Mouse (Mus musculus) bone marrow macrophage, adult 2 months (primary cell): ENCODE measurements around the gene Zfp768. TPM values are rescaled to one million over a fixed set of nuclear protein-coding genes. Genes with fewer than 3 reads are reported as not detected.
"Not testable (repeated sequence)": the region's sequence is repeated elsewhere in the genome, so short reads cannot be mapped to it uniquely, and the experiment has no call there.

Source experiments
- H3K27ac ChIP-seq: 2 replicates; pipeline ENCODE4 v1.5.1; 2012; ENCODE audit warnings: low read depth, low read length; ENCODE audit not compliant: insufficient read depth
- H3K4me1 ChIP-seq: 2 replicates; pipeline ENCODE4 v1.6.1; 2012; ENCODE audit warnings: low read length; ENCODE audit not compliant: control insufficient read depth, insufficient read depth
- H3K4me3 ChIP-seq: 2 replicates; pipeline ENCODE4 v1.5.1; 2012; ENCODE audit warnings: mild to moderate bottlenecking, low read length, moderate library complexity; ENCODE audit not compliant: insufficient read depth
- CTCF ChIP-seq: IDR thresholded peaks from 2 replicates; pipeline ENCODE4 v1.5.1; 2012; ENCODE audit warnings: low read depth, mild to moderate bottlenecking, low read length, moderate library complexity
- POLR2A ChIP-seq: IDR thresholded peaks from 2 replicates; pipeline ENCODE4 v1.6.1; 2012; ENCODE audit warnings: mild to moderate bottlenecking, low read depth, low read length, borderline replicate concordance
- polyA plus RNA-seq: library from polyadenylated mRNA; stranded (reverse); fragments of >200 nt; gene quantifications from 2 replicates; pipeline ENCODE4 v1.2.4, GENCODE M21; 2012; ENCODE audit not compliant: missing spikeins, insufficient read depth, insufficient read length

Zfp768 gene
- polyA plus RNA-seq, result 14.9 and 16.2 TPM in 2 replicates

DNA sequence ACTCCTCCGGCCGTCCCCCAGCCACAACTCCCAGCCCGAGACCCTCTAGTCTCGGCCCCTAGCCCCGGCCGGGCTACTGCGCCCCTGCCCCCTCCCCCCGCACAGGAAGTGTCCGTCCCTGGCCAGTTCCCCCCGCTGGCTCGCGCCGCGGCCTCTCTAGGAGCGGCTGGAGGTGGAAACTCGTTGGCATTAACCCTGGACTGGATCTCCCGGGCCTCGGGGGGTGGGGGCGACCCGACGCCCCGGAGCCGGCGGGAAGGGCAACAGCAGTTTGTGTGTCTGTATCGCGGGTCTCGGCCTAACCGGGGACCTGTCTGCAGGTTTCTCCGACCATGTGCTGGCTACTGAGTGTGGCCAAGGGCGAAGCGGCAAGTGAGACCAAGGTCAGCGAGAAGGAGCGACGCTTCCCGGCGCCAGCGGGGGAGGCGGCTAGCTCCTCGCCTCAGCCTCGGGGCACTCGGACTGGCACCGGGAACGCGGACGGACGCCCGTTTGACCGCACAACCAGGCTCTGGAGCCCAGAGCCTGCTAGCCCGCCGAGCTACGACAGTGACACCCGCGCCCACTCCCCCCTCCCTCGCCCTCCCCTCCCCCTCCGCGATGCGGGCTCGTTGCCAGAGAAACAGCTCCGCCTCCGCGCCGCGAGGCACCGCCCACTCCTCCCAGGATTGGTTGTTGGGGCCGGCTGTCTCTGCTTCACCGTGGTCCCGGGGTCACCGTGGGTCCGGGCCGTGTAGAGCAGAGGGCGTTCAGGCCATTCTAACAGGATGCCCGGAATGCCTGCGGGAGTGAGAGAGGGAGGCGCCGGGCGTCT, at the start of gene Zfp768:
TSS of gene Zfp768 (minus strand) at position 78 of the 814 bp plus-strand sequence.
- peak within 1 kb of the TSS; percentile 77 for H3K27ac ChIP-seq
- H3K4me1 ChIP-seq, result no peaks in the 10 kb centered on the region
- peak within 1 kb of the TSS; percentile 87 for H3K4me3 ChIP-seq
- no peak for TF ChIP-seq CTCF
- no peak for TF ChIP-seq POLR2A

DNA sequence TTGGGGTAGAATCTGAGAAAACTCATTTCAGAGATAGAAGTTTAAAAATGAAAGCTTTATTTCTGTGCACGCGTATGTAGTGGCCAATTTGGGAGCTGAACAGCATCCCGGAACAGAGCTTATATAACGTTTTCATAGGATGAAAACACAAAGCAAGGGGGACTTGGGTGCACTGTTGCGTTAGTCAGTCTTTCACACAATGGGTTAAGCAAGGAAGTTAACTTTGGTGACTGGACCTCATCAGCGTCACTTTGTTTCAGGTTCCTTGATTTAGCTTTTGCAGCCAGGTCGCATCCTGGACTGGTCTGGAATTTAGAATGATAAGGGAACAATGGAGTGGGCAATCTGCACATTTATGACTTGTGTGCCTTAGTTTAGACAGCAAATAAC, 48.5 kb upstream of the Zfp768 start:
- no peak for TF ChIP-seq POLR2A
- TF ChIP-seq CTCF, result no peak
- Histone ChIP-seq H3K4me3 (peak overlapping the region; percentile 60), H3K27ac (no peak overlapping the region), H3K4me1 (peaks cover 11% of the 10 kb centered on the region)

DNA sequence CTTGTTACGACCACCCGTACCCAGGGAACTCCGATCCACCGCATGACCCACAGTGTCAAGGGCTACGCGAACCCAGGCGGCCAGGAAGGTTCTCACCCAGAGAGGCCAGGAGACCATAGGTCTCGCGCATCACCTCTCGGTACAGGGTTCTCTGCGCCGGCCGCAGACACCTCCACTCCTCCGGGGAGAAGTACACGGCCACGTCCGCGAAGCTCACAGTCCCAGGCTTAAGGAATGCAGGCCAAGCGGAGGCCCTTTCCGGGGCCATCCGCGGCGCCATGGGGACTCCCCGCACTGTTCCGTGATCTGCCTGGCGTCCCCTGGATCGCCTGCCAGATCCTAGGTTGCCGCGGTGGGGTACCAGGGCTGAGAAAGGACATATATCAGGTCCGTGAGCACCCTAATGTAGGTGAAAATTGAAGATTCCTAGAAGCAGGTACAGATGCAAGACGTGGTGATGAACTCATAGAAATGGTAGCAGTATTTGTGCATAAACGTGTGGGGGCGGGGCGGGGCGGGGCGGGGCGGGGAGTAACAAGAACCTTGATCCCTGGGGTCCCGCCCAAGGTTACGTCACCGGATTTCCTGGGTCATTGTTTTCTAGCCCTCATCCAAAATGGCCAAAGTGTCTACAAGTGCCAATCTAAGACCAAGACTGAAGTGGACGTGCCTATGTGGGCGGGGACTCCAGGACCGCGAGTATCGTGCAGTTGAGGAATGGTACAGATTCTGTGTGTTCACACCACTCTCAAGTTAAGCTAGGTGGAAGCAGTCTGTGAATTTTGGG, 48.0 kb upstream of the Zfp768 start, which contains the start of gene E430018J23Rik:
TSS of gene E430018J23Rik (minus strand) at position 473 of the 787 bp plus-strand sequence.
- Histone ChIP-seq H3K4me3 (peak within 1 kb of the TSS; percentile 97), H3K4me1 (peaks cover 11% of the 10 kb centered on the region), H3K27ac (peak within 1 kb of the TSS; percentile 53)
- TF ChIP-seq CTCF (no peak), POLR2A (no peak)

DNA sequence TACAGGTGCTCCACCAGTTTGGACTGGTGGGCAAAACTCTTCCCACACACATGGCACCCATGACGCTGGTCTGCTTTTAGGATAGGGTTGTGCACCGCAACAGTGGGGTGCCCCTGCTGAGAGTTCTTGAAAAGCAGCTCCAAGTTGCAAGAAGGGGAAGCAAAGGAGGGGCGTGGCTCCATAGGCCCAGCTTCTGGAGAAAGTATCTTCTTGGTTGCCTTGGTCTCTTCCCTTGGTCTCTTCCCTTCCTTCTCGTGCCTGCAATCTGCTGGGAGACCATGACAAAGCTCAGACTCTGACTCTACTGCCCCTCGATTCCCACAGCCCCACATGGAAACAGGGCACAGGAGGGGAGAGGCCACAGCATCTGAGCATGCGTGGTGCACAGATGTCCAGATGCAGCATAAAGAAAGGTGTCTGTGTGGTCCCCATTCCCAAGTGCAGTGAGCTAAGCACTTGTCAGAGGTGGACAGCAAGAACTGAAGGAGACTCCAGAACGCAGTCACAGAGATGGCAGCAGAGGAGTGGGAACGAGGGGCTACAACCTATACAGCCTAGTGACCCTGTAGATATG, 46.9 kb upstream of the Zfp768 start:
- H3K4me1 ChIP-seq, result peaks cover 11% of the 10 kb centered on the region
- peak overlapping the region; percentile 97 for H3K4me3 ChIP-seq
- TF ChIP-seq POLR2A, result no peak
- TF ChIP-seq CTCF, result no peak
- H3K27ac ChIP-seq, result peak overlapping the region; percentile 44

DNA sequence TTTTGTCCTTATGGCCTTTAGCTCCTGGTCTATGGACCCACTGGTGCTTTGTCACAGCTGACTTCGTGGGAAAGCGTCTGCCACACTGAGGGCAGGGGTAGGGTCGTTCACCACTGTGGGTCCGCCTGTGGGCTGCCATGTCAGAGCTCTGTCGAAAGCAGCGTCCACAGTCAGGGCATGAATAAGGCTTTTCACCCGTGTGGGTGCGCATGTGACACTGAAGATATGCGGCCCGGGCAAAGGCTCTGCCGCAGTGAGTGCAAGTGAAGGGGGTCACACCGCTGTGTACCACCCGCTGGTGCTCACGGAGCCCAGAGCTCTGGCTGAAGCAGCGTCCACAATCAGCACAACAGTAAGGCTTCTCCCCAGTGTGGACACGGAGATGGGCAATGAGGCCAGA, 46.1 kb upstream of the Zfp768 start:
- TF ChIP-seq POLR2A (no peak), CTCF (no peak)
- no peak overlapping the region for H3K27ac ChIP-seq
- peaks cover 11% of the 10 kb centered on the region for H3K4me1 ChIP-seq
- H3K4me3 ChIP-seq, result no peak overlapping the region

DNA sequence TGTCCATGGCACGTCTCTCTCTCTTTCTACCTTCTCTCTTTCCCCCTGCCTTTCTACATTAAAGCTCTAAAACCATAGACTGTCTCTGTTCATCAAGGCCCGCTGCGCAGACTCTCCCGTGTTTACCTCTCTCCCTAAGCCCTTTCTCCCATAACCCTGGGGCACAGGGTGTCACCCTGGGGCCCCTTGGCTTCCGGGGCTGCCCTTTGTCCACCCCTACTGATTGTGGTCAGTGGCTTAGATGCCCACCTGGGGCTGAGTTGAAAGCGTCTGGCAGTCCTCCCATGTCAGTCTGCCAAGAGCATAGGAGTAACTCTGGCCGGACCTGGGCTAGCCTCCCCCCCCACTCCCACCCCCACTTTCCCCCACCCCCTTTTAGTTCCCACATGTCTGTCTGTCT, 44.9 kb upstream of the Zfp768 start:
- no peak overlapping the region for H3K4me3 ChIP-seq
- peaks cover 11% of the 10 kb centered on the region for H3K4me1 ChIP-seq
- TF ChIP-seq POLR2A (no peak), CTCF (no peak)
- no peak overlapping the region for H3K27ac ChIP-seq

DNA sequence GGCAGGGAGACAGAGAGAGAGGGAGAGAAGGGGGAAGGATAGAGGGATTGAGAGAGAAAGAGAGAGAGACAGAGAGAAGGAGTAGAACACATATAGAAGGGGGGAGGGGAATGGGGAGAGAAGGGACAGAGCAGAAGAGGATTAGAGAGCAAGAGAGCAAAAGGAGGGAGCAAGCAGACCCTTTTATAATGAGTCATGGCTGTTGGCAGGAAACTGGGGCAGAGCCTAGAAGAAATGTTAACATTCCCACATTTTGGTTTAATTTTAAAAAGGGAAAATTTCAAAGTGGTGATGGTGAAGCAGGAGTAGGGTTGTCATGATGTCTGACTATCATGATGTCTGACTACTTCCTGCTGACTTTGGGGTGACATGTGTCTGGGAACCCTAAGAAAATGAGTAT, 42.8 kb upstream of the Zfp768 start:
- H3K4me1 ChIP-seq, H3K4me3 ChIP-seq, H3K27ac ChIP-seq: not testable (repeated sequence)

DNA sequence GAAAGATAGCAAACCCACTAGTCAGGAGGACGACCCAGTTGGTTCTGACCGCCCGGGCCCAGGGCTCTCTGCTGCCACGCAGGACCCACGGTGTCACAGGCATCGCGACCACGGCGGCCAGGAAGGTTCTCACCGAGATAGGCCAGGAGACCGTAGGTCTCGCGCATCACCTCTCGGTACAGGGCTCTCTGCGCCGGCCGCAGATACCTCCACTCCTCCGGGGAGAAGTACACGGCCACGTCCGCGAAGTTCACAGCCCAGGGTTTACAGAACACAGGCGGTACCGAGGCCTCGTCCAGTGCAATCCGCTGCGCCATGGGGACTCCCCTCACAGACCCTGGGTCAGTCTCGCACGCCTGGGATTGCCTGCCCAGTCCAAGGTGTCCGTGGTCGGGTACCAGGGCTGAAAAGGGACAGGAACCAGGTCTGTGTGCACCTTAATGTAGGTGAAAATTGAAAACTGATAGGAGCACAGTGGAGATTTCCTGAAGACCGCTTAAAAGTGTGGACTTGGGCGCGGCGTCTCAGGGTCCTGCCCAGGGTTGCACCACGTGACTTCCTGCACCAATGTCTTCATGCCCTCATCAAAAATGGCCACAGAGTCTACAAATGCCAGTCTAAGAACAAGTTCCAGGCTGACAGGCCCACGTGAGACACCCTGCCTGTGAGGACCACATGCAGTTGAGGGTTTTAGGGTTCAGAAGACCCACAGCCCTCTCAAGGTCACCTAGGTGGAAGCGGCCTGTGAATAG, 41.4 kb upstream of the Zfp768 start, which contains the start of gene 9130019O22Rik:
TSS of gene 9130019O22Rik (minus strand) at position 526 of the 752 bp plus-strand sequence.
- Histone ChIP-seq H3K4me3 (peak within 1 kb of the TSS; percentile 61), H3K27ac (no peak within 1 kb of the TSS), H3K4me1 (peaks cover under 1% of the 10 kb centered on the region)
- TF ChIP-seq POLR2A, result 0 out of 2 replicates have a peak, but pooled peaks have one; percentile 30
- no peak for TF ChIP-seq CTCF

DNA sequence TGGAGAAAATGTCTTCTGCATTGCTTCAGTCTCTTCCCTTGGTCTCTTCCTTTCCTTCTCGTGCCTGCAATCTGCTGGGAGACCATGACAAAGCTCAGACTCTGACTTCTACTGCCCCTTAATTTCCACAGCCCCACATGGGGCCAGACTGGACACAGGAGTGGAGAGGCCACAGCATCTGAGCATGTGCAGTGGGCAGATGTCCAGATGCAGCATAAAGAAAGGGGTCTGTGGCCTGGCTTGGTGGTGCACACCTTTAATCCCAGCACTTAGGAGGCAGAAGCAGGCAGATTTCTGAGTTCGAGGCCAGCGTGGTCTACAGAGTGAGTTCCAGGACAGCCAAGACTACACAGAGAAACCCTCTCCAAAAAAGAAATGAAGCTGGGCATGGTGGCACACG, 40.2 kb upstream of the Zfp768 start:
- not testable (repeated sequence) for H3K27ac ChIP-seq, H3K4me3 ChIP-seq, H3K4me1 ChIP-seq
